Mouse (Mus musculus) stomach, embryonic 15.5 days (tissue): Measurements from ENCODE around the gene Phospho2. TPM values are rescaled to one million over a fixed set of nuclear protein-coding genes. Genes with fewer than 3 reads are reported as not detected.
"Not testable (repeated sequence)": the region's sequence is repeated elsewhere in the genome, so short reads cannot be mapped to it uniquely, and the experiment has no call there.

Experiments used
- ATAC-seq: fragments of 200-750 bp; cut with Nextera tagmentation; 2 replicates; pipeline ENCODE4 v1.8.0; 2017; ENCODE audit warnings: low read depth, moderate number of reproducible peaks, moderate TSS enrichment; ENCODE audit not compliant: insufficient read depth, low FRiP score
- H3K27ac ChIP-seq: fragments of 300-500 bp; sonication (generic); 2 replicates; pipeline ENCODE4 v1.5.1; 2015; ENCODE audit warnings: mild to moderate bottlenecking, inconsistent platforms
- H3K27me3 ChIP-seq: fragments of 300-500 bp; sonication (generic); replicated peaks from 2 replicates; pipeline ENCODE4 v1.6.1; 2015; ENCODE audit warnings: inconsistent platforms
- H3K36me3 ChIP-seq: fragments of 300-500 bp; sonication (generic); 2 replicates; pipeline ENCODE4 v1.6.1; 2015; ENCODE audit warnings: inconsistent platforms
- H3K4me1 ChIP-seq: fragments of 300-500 bp; sonication (generic); 2 replicates; pipeline ENCODE4 v1.6.1; 2015; ENCODE audit warnings: inconsistent platforms
- H3K4me2 ChIP-seq: fragments of 300-500 bp; sonication (generic); 2 replicates; pipeline ENCODE4 v1.6.1; 2015; ENCODE audit warnings: mild to moderate bottlenecking, inconsistent platforms
- H3K4me3 ChIP-seq: fragments of 300-500 bp; sonication (generic); replicated peaks from 2 replicates; pipeline ENCODE4 v1.5.1; 2015; ENCODE audit warnings: inconsistent platforms
- H3K9ac ChIP-seq: fragments of 300-500 bp; sonication (generic); 2 replicates; pipeline ENCODE4 v1.6.1; 2015; ENCODE audit warnings: inconsistent platforms
- H3K9me3 ChIP-seq: fragments of 300-500 bp; sonication (generic); 2 replicates; pipeline ENCODE4 v1.6.1; 2016; ENCODE audit warnings: inconsistent platforms
- WGBS: fragments of 180-500 bp; shearing (Covaris S2); methylation state at CpG from one replicate; pipeline ENCODE4 v1.1.7; 2015; 5-methylcytosine and 5-hydroxymethylcytosine counted together
- polyA plus RNA-seq: library from polyadenylated mRNA; unstranded; fragments of >200 nt; fragmentation: Nextera tagmentation; extraction: Ambion mirVana; gene quantifications from 2 replicates; pipeline ENCODE4 v1.2.1, GENCODE M21; 2015

Phospho2 gene
- polyA plus RNA-seq, 1 experiment from 2014 or later, result 23.0 TPM

DNA sequence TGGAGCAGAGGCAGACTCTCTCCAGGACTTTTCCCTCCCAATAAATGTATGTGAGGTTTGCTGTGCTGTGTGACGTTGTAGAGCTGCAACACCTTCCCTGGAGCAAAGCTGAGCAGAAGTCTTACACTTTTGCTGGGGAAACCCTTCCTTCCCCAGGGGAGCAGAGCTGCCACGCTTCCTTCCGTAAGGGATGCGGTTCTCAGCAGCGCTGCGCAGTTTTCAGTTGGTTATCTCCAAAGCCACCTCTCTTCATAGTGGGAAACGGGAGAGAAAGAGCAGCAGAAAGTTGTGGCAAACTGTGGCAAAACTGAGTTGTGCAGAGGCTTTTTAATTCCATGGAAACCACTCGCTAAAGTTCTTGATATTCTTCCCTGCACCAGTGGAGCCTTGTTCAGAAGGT lies 14.3 kb downstream of the Phospho2 start:
- no peak overlapping the region for H3K27ac ChIP-seq
- WGBS, result 62% methylated on average over 8 of the region's 8 CpGs
- H3K4me3 ChIP-seq, result no peak overlapping the region
- H3K4me1 ChIP-seq, result no peaks in the 10 kb centered on the region
- no peaks in the 10 kb centered on the region for H3K27me3 ChIP-seq
- no peak overlapping the region for H3K9ac ChIP-seq
- no peak overlapping the region for H3K4me2 ChIP-seq
- no peaks in the 10 kb centered on the region for H3K36me3 ChIP-seq
- no peak for ATAC-seq
- no peaks in the 10 kb centered on the region for H3K9me3 ChIP-seq

- ATAC-seq, H3K9ac ChIP-seq: not testable (repeated sequence)
- WGBS, result 81% methylated on average over 9 of the region's 9 CpGs
Observed at GRCm38 (mm10) chr2:69804663-69805062, 15.2 kb downstream of the Phospho2 start.

DNA sequence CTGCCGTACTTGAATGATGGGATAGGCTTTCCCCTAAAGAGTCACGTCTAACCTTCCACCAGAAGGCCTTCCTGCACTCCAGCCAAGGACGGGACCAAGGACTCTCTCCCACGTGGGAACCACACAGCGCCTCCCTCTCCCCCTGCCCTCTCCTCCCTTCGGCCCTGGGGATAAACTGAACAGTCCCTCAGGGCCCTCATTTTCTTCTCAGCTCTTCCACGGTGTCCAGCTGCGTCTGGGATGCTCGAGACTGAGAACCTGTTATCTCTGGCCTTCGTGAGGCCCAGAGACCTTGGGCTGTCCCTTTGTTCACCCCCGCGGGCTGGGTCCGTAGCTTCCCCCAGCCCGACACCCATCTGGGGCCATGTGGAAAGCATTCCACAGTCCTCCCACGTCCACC lies 20.7 kb downstream of the Phospho2 start:
- Histone ChIP-seq H3K4me3 (no peak overlapping the region), H3K27me3 (no peaks in the 10 kb centered on the region), H3K9ac (no peak overlapping the region), H3K27ac (no peak overlapping the region), H3K4me2 (no peak overlapping the region), H3K9me3 (no peaks in the 10 kb centered on the region), H3K4me1 (no peaks in the 10 kb centered on the region), H3K36me3 (no peaks in the 10 kb centered on the region)
- ATAC-seq, result no peak
- WGBS, result 60% methylated on average over 15 of the region's 15 CpGs

More at GRCm38 (mm10) chr2:69804663-69805062, 15.2 kb downstream of the Phospho2 start:
- not testable (repeated sequence) for H3K4me2 ChIP-seq, H3K4me1 ChIP-seq, H3K27ac ChIP-seq, H3K27me3 ChIP-seq, H3K36me3 ChIP-seq, H3K9me3 ChIP-seq, H3K4me3 ChIP-seq

DNA sequence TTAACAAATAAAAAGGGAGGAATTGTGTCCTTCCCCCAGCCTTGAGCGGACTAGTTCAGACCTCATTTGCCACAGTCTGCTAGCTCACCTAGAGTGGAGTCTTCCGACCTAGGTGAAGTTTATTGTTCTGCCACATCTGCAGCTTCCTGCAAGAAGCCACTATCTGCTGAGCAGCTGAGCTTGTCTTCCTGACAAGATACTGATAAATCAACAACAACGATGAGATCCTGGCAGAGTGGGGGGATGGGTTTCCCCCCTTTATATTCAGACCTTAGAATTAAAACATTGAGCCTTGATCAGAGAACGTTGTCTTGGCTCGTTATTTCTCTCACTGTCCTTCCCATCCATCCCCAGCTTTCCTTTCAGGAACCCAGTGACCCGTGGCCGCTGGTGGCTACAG lies 21.9 kb downstream of the Phospho2 start:
- not testable (repeated sequence) for H3K27ac ChIP-seq, H3K27me3 ChIP-seq, H3K4me1 ChIP-seq, H3K4me2 ChIP-seq, H3K4me3 ChIP-seq, ATAC-seq, H3K9ac ChIP-seq, H3K36me3 ChIP-seq, H3K9me3 ChIP-seq
- WGBS, result 58% methylated on average over 7 of the region's 7 CpGs

- Histone ChIP-seq H3K4me3 (no peak overlapping the region), H3K9me3 (no peaks in the 10 kb centered on the region), H3K36me3 (no peaks in the 10 kb centered on the region), H3K27me3 (no peaks in the 10 kb centered on the region), H3K4me2 (no peak overlapping the region), H3K4me1 (no peaks in the 10 kb centered on the region), H3K27ac (no peak overlapping the region), H3K9ac (no peak overlapping the region)
- ATAC-seq, result peak; percentile 79
- WGBS, result 56% methylated on average over 5 of the region's 5 CpGs
Observed at GRCm38 (mm10) chr2:69816575-69816974, 27.2 kb downstream of the Phospho2 start.

GRCm38 (mm10) chr2:69818350-69819085 lies 29.1 kb downstream of the Phospho2 start:
- H3K4me2 ChIP-seq, result no peak overlapping the region
- H3K27me3 ChIP-seq, result no peaks in the 10 kb centered on the region
- no peaks in the 10 kb centered on the region for H3K9me3 ChIP-seq
- no peaks in the 10 kb centered on the region for H3K4me1 ChIP-seq
- no peak overlapping the region for H3K27ac ChIP-seq
- H3K9ac ChIP-seq, result no peak overlapping the region
- WGBS, result 69% methylated on average over 9 of the region's 9 CpGs
- ATAC-seq, result no peak
- no peak overlapping the region for H3K4me3 ChIP-seq
- H3K36me3 ChIP-seq, result no peaks in the 10 kb centered on the region

- Histone ChIP-seq H3K4me2 (no peak overlapping the region), H3K4me3 (no peak overlapping the region), H3K9ac (no peak overlapping the region), H3K27me3 (no peaks in the 10 kb centered on the region), H3K4me1 (no peaks in the 10 kb centered on the region), H3K27ac (peak overlapping the region; percentile 11; the same call in 1 of the 2 replicates), H3K9me3 (no peaks in the 10 kb centered on the region), H3K36me3 (no peaks in the 10 kb centered on the region)
- 38% methylated on average over 1 of the region's 1 CpGs for WGBS
- ATAC-seq, result no peak
Observed at GRCm38 (mm10) chr2:69820201-69820600, 30.8 kb downstream of the Phospho2 start.

DNA sequence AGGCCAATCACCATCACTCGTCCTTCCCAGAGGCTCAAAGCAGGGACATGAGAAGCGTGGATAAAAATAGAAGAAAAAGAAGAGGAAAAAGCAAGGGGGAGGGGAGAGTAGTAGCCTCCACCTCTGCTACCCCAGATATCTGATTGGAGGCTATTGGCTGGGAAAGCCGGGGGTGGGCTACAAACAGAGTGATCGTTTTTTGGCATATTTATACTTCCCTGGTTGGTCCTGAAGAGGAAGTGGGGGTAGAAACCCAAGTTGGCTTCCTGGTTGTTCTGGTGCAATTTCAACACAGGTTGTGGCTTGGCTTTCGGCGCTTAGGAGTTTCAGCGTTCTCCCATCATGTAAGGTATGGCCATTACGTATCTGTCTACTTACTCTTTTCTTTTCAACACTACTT lies 32.3 kb downstream of the Phospho2 start, which contains the start of gene Klhl23:
Gene Klhl23, plus strand, starts transcription at position 234 of the 400 bp plus-strand sequence.
- H3K9me3 ChIP-seq, result no peaks in the 10 kb centered on the region
- H3K9ac ChIP-seq, result peak within 1 kb of the TSS; percentile 78
- H3K27ac ChIP-seq, result peak within 1 kb of the TSS; percentile 92
- no peaks in the 10 kb centered on the region for H3K27me3 ChIP-seq
- WGBS, result 3% methylated on average over 8 of the region's 8 CpGs
- peaks cover 3% of the 10 kb centered on the region; the same call in 1 of the 2 replicates for H3K4me1 ChIP-seq
- H3K4me2 ChIP-seq, result peak within 1 kb of the TSS; percentile 80
- H3K36me3 ChIP-seq, result 0 out of 2 replicates have a peak, but pooled peaks cover 3% of the 10 kb centered on the region
- peak within 1 kb of the TSS; percentile 84 for H3K4me3 ChIP-seq
- 0 out of 2 replicates have a peak, but pooled peaks have one; percentile 20 for ATAC-seq

DNA sequence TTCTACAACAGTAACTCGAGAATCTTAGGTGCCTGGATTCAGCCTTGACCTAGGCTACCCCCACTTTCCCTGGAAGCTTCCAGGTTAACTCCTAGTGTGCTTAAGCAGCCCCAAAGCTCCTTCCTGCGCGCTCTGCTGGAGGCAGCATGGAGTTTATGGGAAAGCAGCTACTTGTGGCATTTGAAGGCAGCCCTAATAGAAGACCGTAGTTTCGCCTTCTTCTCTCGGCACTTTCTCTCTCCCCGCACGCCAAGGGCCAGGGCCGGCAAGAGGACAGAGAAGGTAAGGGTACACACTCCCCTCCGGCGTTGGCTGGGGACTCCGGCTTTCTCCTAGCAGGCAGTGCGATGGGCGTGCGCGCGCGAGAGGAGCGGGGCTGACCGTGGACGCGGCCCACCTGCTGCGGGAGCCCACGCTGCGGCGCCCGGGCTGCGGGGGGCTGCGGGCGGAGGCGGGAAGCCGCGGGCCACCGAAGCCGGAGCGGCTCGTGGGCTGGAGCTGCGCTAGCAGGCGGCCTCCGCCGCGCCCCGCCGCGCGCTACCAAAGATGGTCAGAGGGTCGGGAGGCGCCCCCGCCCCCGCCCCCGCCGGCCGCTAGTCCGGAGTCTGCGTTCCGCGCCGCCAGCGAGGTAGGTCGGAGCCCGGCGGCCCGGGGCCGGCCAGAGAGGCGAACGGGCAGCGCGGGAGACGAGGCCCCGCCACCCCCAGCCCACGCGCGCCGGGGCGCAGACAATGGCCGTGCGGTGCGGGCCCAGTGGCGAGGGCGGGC lies 33.1 kb downstream of the Phospho2 start:
- Histone ChIP-seq H3K36me3 (0 out of 2 replicates have a peak, but pooled peaks cover 5% of the 10 kb centered on the region), H3K4me2 (peak overlapping the region; percentile 80), H3K9ac (peak overlapping the region; percentile 78), H3K4me1 (peaks cover 5% of the 10 kb centered on the region; the same call in 1 of the 2 replicates), H3K27ac (peak overlapping the region; percentile 92), H3K4me3 (peak overlapping the region; percentile 84), H3K9me3 (no peaks in the 10 kb centered on the region), H3K27me3 (no peaks in the 10 kb centered on the region)
- under 1% methylated on average over 52 of the region's 80 CpGs for WGBS
- peak; percentile 63 for ATAC-seq

- Histone ChIP-seq H3K36me3 (0 out of 2 replicates have a peak, but pooled peaks cover 5% of the 10 kb centered on the region), H3K4me3 (peak overlapping the region; percentile 84), H3K9me3 (no peaks in the 10 kb centered on the region), H3K4me2 (peak overlapping the region; percentile 80), H3K4me1 (peaks cover 8% of the 10 kb centered on the region; the same call in 1 of the 2 replicates), H3K9ac (peak overlapping the region; percentile 78), H3K27ac (peak overlapping the region; percentile 92), H3K27me3 (no peaks in the 10 kb centered on the region)
- peak; percentile 77 for ATAC-seq
- WGBS, result 1% methylated on average over 45 of the region's 45 CpGs
Observed at GRCm38 (mm10) chr2:69823129-69823677, 33.8 kb downstream of the Phospho2 start.

GRCm38 (mm10) chr2:69825898-69826297 lies 36.5 kb downstream of the Phospho2 start:
- Histone ChIP-seq H3K4me1 (peaks cover 10% of the 10 kb centered on the region; the same call in 1 of the 2 replicates), H3K9me3 (no peaks in the 10 kb centered on the region), H3K9ac (no peak overlapping the region), H3K4me2 (no peak overlapping the region), H3K27ac (0 out of 2 replicates have a peak overlapping the region, but pooled peaks have one; percentile 5), H3K36me3 (peaks cover 11% of the 10 kb centered on the region; the same call in 1 of the 2 replicates), H3K4me3 (no peak overlapping the region), H3K27me3 (no peaks in the 10 kb centered on the region)
- WGBS, result 67% methylated on average over 10 of the region's 10 CpGs
- no peak for ATAC-seq
